Mouse (Mus musculus) heart, adult 2 months (tissue): Measurements from ENCODE around the gene Zfp664. TPM values are rescaled to one million over a fixed set of nuclear protein-coding genes. Genes with fewer than 3 reads are reported as not detected.

ENCODE experiments used
- DNase-seq, 2 experiments: peaks; one replicate each; pipeline ENCODE4 v3.0.0; 2021
- H3K27ac ChIP-seq: fragments of 200-600 bp; 2 replicates; pipeline ENCODE4 v1.8.1; 2022
- H3K27me3 ChIP-seq: fragments of 200-500 bp; 2 replicates; pipeline ENCODE4 v1.6.1; 2012; ENCODE audit warnings: mild to moderate bottlenecking, low read length, inconsistent platforms, mixed read lengths; ENCODE audit not compliant: control insufficient read depth, insufficient read depth
- H3K36me3 ChIP-seq: fragments of 200-500 bp; 2 replicates; pipeline ENCODE4 v1.6.1; 2012; ENCODE audit warnings: low read length, inconsistent platforms; ENCODE audit not compliant: control insufficient read depth, insufficient read depth
- H3K4me1 ChIP-seq: fragments of 200-500 bp; 2 replicates; pipeline ENCODE4 v1.6.1; 2011; ENCODE audit warnings: low read length; ENCODE audit not compliant: control insufficient read depth, insufficient read depth
- H3K4me3 ChIP-seq: fragments of 200-600 bp; 2 replicates; pipeline ENCODE4 v1.8.1; 2022
- H3K79me2 ChIP-seq: fragments of 200-500 bp; replicated peaks from 2 replicates; pipeline ENCODE4 v1.6.1; 2012; ENCODE audit warnings: mild to moderate bottlenecking, inconsistent platforms, low read length, moderate library complexity, mixed read lengths; ENCODE audit not compliant: control insufficient read depth, insufficient read depth
- H3K9ac ChIP-seq: fragments of 200-500 bp; 2 replicates; pipeline ENCODE4 v1.6.1; 2012; ENCODE audit warnings: low read depth, mild to moderate bottlenecking, control low read depth, inconsistent platforms, low read length, mixed read lengths
- CTCF ChIP-seq: fragments of 200-600 bp; IDR thresholded peaks from 2 replicates; pipeline ENCODE4 v1.8.1; 2022; ENCODE audit warnings: antibody characterized with exemption, mild to moderate bottlenecking, moderate library complexity
- EP300 ChIP-seq: fragments of 200-500 bp; IDR thresholded peaks from 2 replicates; pipeline ENCODE4 v1.6.1; 2011; ENCODE audit warnings: low read depth, low read length, control low read depth; ENCODE audit not compliant: insufficient read depth
- POLR2A ChIP-seq: fragments of 200-500 bp; IDR thresholded peaks from 2 replicates; pipeline ENCODE4 v1.6.1; 2011; ENCODE audit warnings: mild to moderate bottlenecking, low read depth, low read length, control low read depth; ENCODE audit not compliant: insufficient read depth
- WGBS: fragments of 180-500 bp; shearing (Covaris S2); methylation state at CpG from one replicate; pipeline ENCODE4 v1.1.7; 2018; 5-methylcytosine and 5-hydroxymethylcytosine counted together
- intact Hi-C: fragments of 180-260 bp; cut with DNase I; formaldehyde crosslinking; loops from one replicate; pipeline ENCODE4 v1.15.1; 2025
- polyA plus RNA-seq: library from polyadenylated mRNA; depleted of rRNA; stranded (reverse); fragments of >200 nt; gene quantifications from 2 replicates; pipeline ENCODE4 v1.2.3, GENCODE M21; 2012
- total RNA-seq, 2 experiments: library from RNA; stranded (reverse); gene quantifications; 2 replicates each; pipeline ENCODE4 v1.2.3; 2021

Gene Zfp664
- total and polyA plus RNA-seq, 3 experiments = 12.6 to 38.6 (median 37.4) TPM

- intact Hi-C loops = no loop called here
- H3K27me3 ChIP-seq = no peaks in the 10 kb centered on the region
- no peaks in the 10 kb centered on the region for H3K36me3 ChIP-seq
- 57% methylated on average over 13 of the region's 13 CpGs for WGBS
- H3K9ac ChIP-seq = no peak overlapping the region
- H3K4me3 ChIP-seq = no peak overlapping the region
- DNase-seq = no peak
- no peak overlapping the region for H3K27ac ChIP-seq
- H3K79me2 ChIP-seq = no peaks in the 10 kb centered on the region
- TF ChIP-seq CTCF (no peak), POLR2A (no peak), EP300 (no peak)
- H3K4me1 ChIP-seq = no peaks in the 10 kb centered on the region; the same call in 1 of the 2 replicates
Measured at GRCm38 (mm10) chr5:124906890-124907289, 44.4 kb downstream of the Zfp664 start.

GRCm38 (mm10) chr5:124908860-124909259 is 46.4 kb downstream of the Zfp664 start:
- 15% methylated on average over 5 of the region's 5 CpGs for WGBS
- Histone ChIP-seq H3K79me2 (no peaks in the 10 kb centered on the region), H3K4me3 (no peak overlapping the region), H3K4me1 (no peaks in the 10 kb centered on the region; the same call in 1 of the 2 replicates), H3K27me3 (no peaks in the 10 kb centered on the region), H3K36me3 (no peaks in the 10 kb centered on the region), H3K9ac (no peak overlapping the region), H3K27ac (no peak overlapping the region)
- TF ChIP-seq EP300 (peak; percentile 93; the same call in 1 of the 2 replicates), CTCF (peak; percentile 98), POLR2A (no peak)
- peak; percentile 79 to 81 for DNase-seq
- intact Hi-C loops = loop anchor here (1.0 to 2.0 kb wide), 3 partner anchors 105 to 362 kb away; no protein-coding TSS in a partner anchor

GRCm38 (mm10) chr5:124912276-124912675 is 49.8 kb downstream of the Zfp664 start:
- Histone ChIP-seq H3K36me3 (no peaks in the 10 kb centered on the region), H3K9ac (no peak overlapping the region), H3K27ac (no peak overlapping the region), H3K4me1 (no peaks in the 10 kb centered on the region; the same call in 1 of the 2 replicates), H3K27me3 (no peaks in the 10 kb centered on the region), H3K79me2 (no peaks in the 10 kb centered on the region), H3K4me3 (no peak overlapping the region)
- 50% methylated on average over 7 of the region's 7 CpGs for whole genome bisulfite sequencing
- TF ChIP-seq CTCF (no peak), EP300 (no peak), POLR2A (no peak)
- intact Hi-C loops = no loop called here
- DNase-seq = no peak

GRCm38 (mm10) chr5:124912946-124913933 is 50.7 kb downstream of the Zfp664 start:
- no peak for TF ChIP-seq POLR2A
- TF ChIP-seq CTCF = no peak
- no peak for TF ChIP-seq EP300
- Histone ChIP-seq H3K79me2 (no peaks in the 10 kb centered on the region), H3K4me1 (no peaks in the 10 kb centered on the region; the same call in 1 of the 2 replicates), H3K9ac (no peak overlapping the region), H3K4me3 (no peak overlapping the region), H3K36me3 (no peaks in the 10 kb centered on the region), H3K27ac (no peak overlapping the region), H3K27me3 (no peaks in the 10 kb centered on the region)
- DNase-seq = no peak
- 76% methylated on average over 20 of the region's 20 CpGs for WGBS
- intact Hi-C loops = no loop called here

GRCm38 (mm10) chr5:124919798-124920197 is 57.3 kb downstream of the Zfp664 start:
- H3K27ac ChIP-seq = no peak overlapping the region
- H3K27me3 ChIP-seq = no peaks in the 10 kb centered on the region
- intact Hi-C loops = no loop called here
- no peak overlapping the region for H3K9ac ChIP-seq
- peak in 1 of 2 experiments; percentile 31 for DNase-seq
- H3K4me1 ChIP-seq = no peaks in the 10 kb centered on the region
- peak; percentile 89 for TF ChIP-seq EP300
- no peak for TF ChIP-seq POLR2A
- no peaks in the 10 kb centered on the region for H3K79me2 ChIP-seq
- no peaks in the 10 kb centered on the region for H3K36me3 ChIP-seq
- H3K4me3 ChIP-seq = no peak overlapping the region
- 59% methylated on average over 3 of the region's 3 CpGs for WGBS

- Histone ChIP-seq H3K27ac (no peak overlapping the region), H3K79me2 (no peaks in the 10 kb centered on the region), H3K9ac (no peak overlapping the region), H3K4me3 (no peak overlapping the region), H3K4me1 (no peaks in the 10 kb centered on the region), H3K27me3 (no peaks in the 10 kb centered on the region), H3K36me3 (no peaks in the 10 kb centered on the region)
- no peak for DNase-seq
- intact Hi-C loops = no loop called here
- TF ChIP-seq EP300 = no peak
- TF ChIP-seq POLR2A = no peak
- TF ChIP-seq CTCF = no peak
Measured at GRCm38 (mm10) chr5:124921410-124921809, 58.9 kb downstream of the Zfp664 start.
